Mouse (Mus musculus) Patski (cell line): ENCODE data around the gene Ctse. TPM values are rescaled to one million over a fixed set of nuclear protein-coding genes. Genes with fewer than 3 reads are reported as not detected.
A peak's percentile ranks its signal among the peaks of the same experiment; 100 is the strongest.

Source experiments
- ATAC-seq: fragments of 100-300 bp; one replicate; pipeline ENCODE4 v1.8.0; 2021
- CTCF ChIA-PET: fragments of 350-600 bp; sonication (Branson Sonifier 250); formaldehyde crosslinking; loops from one replicate; lab custom pipeline; 2022; ENCODE audit warnings: inconsistent platforms; lab: Charles Lee
- POLR2A ChIA-PET: fragments of 350-600 bp; sonication (Branson Sonifier 250); formaldehyde crosslinking; loops from one replicate; lab custom pipeline; 2022; ENCODE audit warnings: antibody characterized with exemption, inconsistent platforms; lab: Charles Lee
- DNase-seq: peaks from one replicate; pipeline ENCODE4 v3.0.0-alpha.2; 2011; ENCODE audit warnings: low read depth, low spot score
- H3K27me3 ChIP-seq: fragments of 371-371 bp; one replicate; pipeline ENCODE4 v1.5.1; 2021
- CTCF ChIP-seq: fragments of 100-300 bp; IDR thresholded peaks from one replicate; pipeline ENCODE4 v1.5.1; 2021
- in situ Hi-C: fragments of 300-500 bp; cut with MboI; formaldehyde crosslinking; loops from 3 replicates; pipeline ENCODE4 v1.11.1; 2018; ENCODE audit warnings: low pct_unique_long_range_greater_than_20kb, mixed read lengths
- polyA plus RNA-seq: library from polyadenylated mRNA; unstranded; gene quantifications from one replicate; pipeline ENCODE4 v1.2.3, GENCODE M21; 2021

Gene Ctse
- polyA plus RNA-seq, 1 experiment from 2014 or later = not detected

- H3K27me3 ChIP-seq = peaks cover 15% of the 10 kb centered on the region
- ChIA-PET POLR2A (interaction anchor here (0.7 kb wide), 1 partner anchor 18 kb away, joined by 4 read pairs; no protein-coding TSS in a partner anchor), CTCF (interaction anchor here (1.3 kb wide), 1 partner anchor 9 kb away, joined by 3 read pairs; no protein-coding TSS in a partner anchor)
- TF ChIP-seq CTCF = no peak
- DNase-seq = no peak
- in situ Hi-C loops = no loop called here
- no peak for ATAC-seq
Observed at GRCm38 (mm10) chr1:131671113-131671512, 33.0 kb downstream of the Ctse start.

- no peak for TF ChIP-seq CTCF
- DNase-seq (no peak), ATAC-seq (no peak)
- H3K27me3 ChIP-seq = peaks cover 15% of the 10 kb centered on the region
- POLR2A ChIA-PET = no interaction called here
- CTCF ChIA-PET = interaction anchor here (0.7 kb wide), 1 partner anchor 14 kb away, joined by 3 read pairs; no protein-coding TSS in a partner anchor
- in situ Hi-C loops = no loop called here
Observed at GRCm38 (mm10) chr1:131672361-131672760, 34.3 kb downstream of the Ctse start.

GRCm38 (mm10) chr1:131679644-131680043, 41.5 kb downstream of the Ctse start:
- ChIA-PET POLR2A (no interaction called here), CTCF (interaction anchor here (0.6 to 1.7 kb wide), 4 partner anchors 9 to 84 kb away, joined by 3 to 4 read pairs (median 4); partner anchors contain the start of gene Rab7b)
- TF ChIP-seq CTCF = no peak
- no peaks in the 10 kb centered on the region for H3K27me3 ChIP-seq
- no peak for ATAC-seq
- DNase-seq = no peak
- in situ Hi-C loops = no loop called here

GRCm38 (mm10) chr1:131687739-131688138, 49.6 kb downstream of the Ctse start:
- ATAC-seq (no peak), DNase-seq (no peak)
- in situ Hi-C loops = no loop called here
- TF ChIP-seq CTCF = no peak
- POLR2A ChIA-PET = no interaction called here
- H3K27me3 ChIP-seq = no peaks in the 10 kb centered on the region
- CTCF ChIA-PET = no interaction called here

GRCm38 (mm10) chr1:131688475-131688874, 50.4 kb downstream of the Ctse start, which contains the start of gene Rab7b:
Gene Rab7b (plus strand): TSS chr1:131688695.
- in situ Hi-C loops = no loop called here
- CTCF ChIA-PET = interaction anchor here (0.9 to 1.4 kb wide), 3 partner anchors 9 to 21 kb away, joined by 3 to 4 read pairs (median 4); no protein-coding TSS in a partner anchor
- POLR2A ChIA-PET = no interaction called here
- no peaks in the 10 kb centered on the region for H3K27me3 ChIP-seq
- ATAC-seq (peak; percentile 41), DNase-seq (no peak)
- no peak for TF ChIP-seq CTCF

GRCm38 (mm10) chr1:131689016-131689415, 50.9 kb downstream of the Ctse start:
- no peak for DNase-seq
- POLR2A ChIA-PET = no interaction called here
- no peak for TF ChIP-seq CTCF
- in situ Hi-C loops = no loop called here
- CTCF ChIA-PET = interaction anchor here (0.9 to 1.4 kb wide), 3 partner anchors 9 to 20 kb away, joined by 3 to 4 read pairs (median 4); no protein-coding TSS in a partner anchor
- no peak for ATAC-seq
- no peaks in the 10 kb centered on the region for H3K27me3 ChIP-seq

GRCm38 (mm10) chr1:131689899-131690298, 51.8 kb downstream of the Ctse start:
- no peak for ATAC-seq
- ChIA-PET POLR2A (interaction anchor here (0.6 to 1.4 kb wide), 2 partner anchors 13 to 19 kb away, joined by 3 to 4 read pairs; no protein-coding TSS in a partner anchor), CTCF (interaction anchor here (1.1 to 1.6 kb wide), 5 partner anchors 10 to 130 kb away, joined by 3 to 4 read pairs (median 3); no protein-coding TSS in a partner anchor)
- H3K27me3 ChIP-seq = no peaks in the 10 kb centered on the region
- in situ Hi-C loops = no loop called here
- no peak for DNase-seq
- TF ChIP-seq CTCF = no peak

- ATAC-seq (peak; percentile 91), DNase-seq (peak; percentile 20)
- CTCF ChIA-PET = interaction anchor here (0.8 to 1.6 kb wide), 6 partner anchors 10 to 129 kb away, joined by 3 to 4 read pairs (median 3); no protein-coding TSS in a partner anchor
- TF ChIP-seq CTCF = no peak
- no peaks in the 10 kb centered on the region for H3K27me3 ChIP-seq
- POLR2A ChIA-PET = interaction anchor here (1.4 kb wide), 1 partner anchor 13 kb away, joined by 3 read pairs; no protein-coding TSS in a partner anchor
- in situ Hi-C loops = no loop called here
Observed at GRCm38 (mm10) chr1:131690435-131690834, 52.3 kb downstream of the Ctse start.

- no peak for ATAC-seq
- DNase-seq = no peak
- ChIA-PET CTCF (interaction anchor here (1.1 to 1.6 kb wide), 3 partner anchors 13 to 128 kb away, joined by 3 read pairs; no protein-coding TSS in a partner anchor), POLR2A (interaction anchor here (1.4 kb wide), 1 partner anchor 14 kb away, joined by 3 read pairs; no protein-coding TSS in a partner anchor)
- H3K27me3 ChIP-seq = no peaks in the 10 kb centered on the region
- TF ChIP-seq CTCF = no peak
- in situ Hi-C loops = no loop called here
Observed at GRCm38 (mm10) chr1:131691356-131691755, 53.2 kb downstream of the Ctse start.

GRCm38 (mm10) chr1:131695308-131695707, 57.2 kb downstream of the Ctse start:
- ChIA-PET POLR2A (no interaction called here), CTCF (interaction anchor here (1.3 kb wide), 1 partner anchor 140 kb away, joined by 3 read pairs; no protein-coding TSS in a partner anchor)
- ATAC-seq = no peak
- TF ChIP-seq CTCF = no peak
- no peak for DNase-seq
- H3K27me3 ChIP-seq = no peaks in the 10 kb centered on the region
- in situ Hi-C loops = no loop called here

GRCm38 (mm10) chr1:131696325-131696724, 58.2 kb downstream of the Ctse start:
- POLR2A ChIA-PET = no interaction called here
- CTCF ChIA-PET = no interaction called here
- no peak for DNase-seq
- in situ Hi-C loops = no loop called here
- no peaks in the 10 kb centered on the region for H3K27me3 ChIP-seq
- ATAC-seq = no peak
- TF ChIP-seq CTCF = no peak
